Mouse (Mus musculus) liver, embryonic 16.5 days (tissue): ENCODE measurements at regions not wholly inside any gene's neighbourhood (a gene's known extent, or its start where the extent isn't known, plus 50 kb on each side); places are given as distances from the start of the nearest gene placed in this dataset.

Experiments used
- ATAC-seq: fragments of 200-750 bp; cut with Nextera tagmentation; 2 replicates; pipeline ENCODE4 v1.8.0; 2017; ENCODE audit warnings: low read depth, mild to moderate bottlenecking, moderate number of reproducible peaks, moderate library complexity
- H3K27ac ChIP-seq: fragments of 300-500 bp; sonication (generic); 2 replicates; pipeline ENCODE4 v1.5.1; 2014; ENCODE audit warnings: mild to moderate bottlenecking, low read length
- H3K27me3 ChIP-seq: fragments of 300-500 bp; sonication (generic); 2 replicates; pipeline ENCODE4 v1.6.1; 2014; ENCODE audit warnings: low read depth, low read length, mixed read lengths; ENCODE audit not compliant: control insufficient read depth, insufficient read depth
- H3K36me3 ChIP-seq: fragments of 300-500 bp; sonication (generic); 2 replicates; pipeline ENCODE4 v1.6.1; 2014; ENCODE audit warnings: mild to moderate bottlenecking; ENCODE audit not compliant: control insufficient read depth, insufficient read depth
- H3K4me1 ChIP-seq: fragments of 300-500 bp; sonication (generic); 2 replicates; pipeline ENCODE4 v1.6.1; 2014; ENCODE audit warnings: low read depth, low read length, mixed read lengths; ENCODE audit not compliant: control insufficient read depth
- H3K4me2 ChIP-seq: fragments of 300-500 bp; sonication (generic); 2 replicates; pipeline ENCODE4 v1.6.1; 2014; ENCODE audit warnings: low read depth, low read length, mixed read lengths
- H3K4me3 ChIP-seq: fragments of 300-500 bp; sonication (generic); 2 replicates; pipeline ENCODE4 v1.5.1; 2014; ENCODE audit warnings: low read depth, mild to moderate bottlenecking, low read length
- H3K9ac ChIP-seq: fragments of 300-500 bp; sonication (generic); 2 replicates; pipeline ENCODE4 v1.6.1; 2014; ENCODE audit warnings: low read depth, low read length
- H3K9me3 ChIP-seq: fragments of 300-500 bp; sonication (generic); replicated peaks from 2 replicates; pipeline ENCODE4 v1.6.1; 2016; ENCODE audit warnings: low read length; ENCODE audit not compliant: control insufficient read depth
- WGBS: fragments of 180-500 bp; shearing (Covaris S2); extraction: QIAGEN DNeasy Blood & Tissue Kit; methylation state at CpG from one replicate; pipeline ENCODE4 v1.1.7; 2014; ENCODE audit not compliant: insufficient replicate concordance; 5-methylcytosine and 5-hydroxymethylcytosine counted together

- Histone ChIP-seq H3K27me3 (no peaks in the 10 kb centered on the region), H3K27ac (no peak overlapping the region), H3K9ac (no peak overlapping the region), H3K4me2 (no peak overlapping the region), H3K4me1 (no peaks in the 10 kb centered on the region), H3K36me3 (no peaks in the 10 kb centered on the region), H3K9me3 (no peaks in the 10 kb centered on the region), H3K4me3 (no peak overlapping the region)
- 56% methylated on average over 9 of the region's 9 CpGs for WGBS
- no peak for ATAC-seq
Measured at GRCm38 (mm10) chr17:9763110-9763509, 93.6 kb upstream of the Pabpc6 start.

GRCm38 (mm10) chr17:9762436-9762835, 92.9 kb upstream of the Pabpc6 start:
- ATAC-seq: no peak
- Histone ChIP-seq H3K27me3 (no peaks in the 10 kb centered on the region), H3K36me3 (no peaks in the 10 kb centered on the region), H3K9ac (no peak overlapping the region), H3K4me1 (no peaks in the 10 kb centered on the region), H3K4me3 (no peak overlapping the region), H3K9me3 (no peaks in the 10 kb centered on the region), H3K27ac (no peak overlapping the region), H3K4me2 (no peak overlapping the region)
- WGBS: 64% methylated on average over 7 of the region's 7 CpGs

- Histone ChIP-seq H3K27me3 (no peaks in the 10 kb centered on the region), H3K36me3 (no peaks in the 10 kb centered on the region), H3K9ac (no peak overlapping the region), H3K4me1 (no peaks in the 10 kb centered on the region), H3K4me2 (no peak overlapping the region), H3K9me3 (no peaks in the 10 kb centered on the region), H3K27ac (no peak overlapping the region), H3K4me3 (no peak overlapping the region)
- ATAC-seq: no peak
- 49% methylated on average over 2 of the region's 2 CpGs for WGBS
Measured at GRCm38 (mm10) chr17:9760706-9761059, 91.2 kb upstream of the Pabpc6 start.

- 41% methylated on average over 8 of the region's 8 CpGs for WGBS
- no peak overlapping the region for H3K4me2 ChIP-seq
- no peak overlapping the region for H3K27ac ChIP-seq
Measured at GRCm38 (mm10) chr17:9760026-9760705, 90.6 kb upstream of the Pabpc6 start.

GRCm38 (mm10) chr17:9759421-9759852, 89.9 kb upstream of the Pabpc6 start:
- Histone ChIP-seq H3K9ac (no peak overlapping the region), H3K27me3 (no peaks in the 10 kb centered on the region), H3K4me2 (no peak overlapping the region), H3K4me1 (no peaks in the 10 kb centered on the region), H3K9me3 (no peaks in the 10 kb centered on the region), H3K36me3 (no peaks in the 10 kb centered on the region), H3K4me3 (no peak overlapping the region), H3K27ac (no peak overlapping the region)
- ATAC-seq: no peak
- WGBS: 38% methylated on average over 7 of the region's 7 CpGs

More at GRCm38 (mm10) chr17:9760026-9760705, 90.6 kb upstream of the Pabpc6 start:
- no peaks in the 10 kb centered on the region for H3K36me3 ChIP-seq
- H3K9ac ChIP-seq: no peak overlapping the region
- H3K4me1 ChIP-seq: no peaks in the 10 kb centered on the region
- no peak for ATAC-seq
- H3K9me3 ChIP-seq: no peaks in the 10 kb centered on the region
- H3K27me3 ChIP-seq: no peaks in the 10 kb centered on the region
- H3K4me3 ChIP-seq: no peak overlapping the region

GRCm38 (mm10) chr17:9757725-9758251, 88.3 kb upstream of the Pabpc6 start:
- Histone ChIP-seq H3K27me3 (no peaks in the 10 kb centered on the region), H3K36me3 (no peaks in the 10 kb centered on the region), H3K4me3 (no peak overlapping the region), H3K4me1 (no peaks in the 10 kb centered on the region), H3K9me3 (no peaks in the 10 kb centered on the region), H3K9ac (no peak overlapping the region), H3K27ac (no peak overlapping the region), H3K4me2 (no peak overlapping the region)
- WGBS: 76% methylated on average over 4 of the region's 4 CpGs
- no peak for ATAC-seq

- Histone ChIP-seq H3K27me3 (no peaks in the 10 kb centered on the region), H3K9ac (no peak overlapping the region), H3K9me3 (no peaks in the 10 kb centered on the region), H3K36me3 (no peaks in the 10 kb centered on the region), H3K4me1 (no peaks in the 10 kb centered on the region), H3K27ac (no peak overlapping the region), H3K4me2 (no peak overlapping the region), H3K4me3 (no peak overlapping the region)
- ATAC-seq: no peak
- WGBS: 46% methylated on average over 12 of the region's 12 CpGs
Measured at GRCm38 (mm10) chr17:9756675-9757074, 87.2 kb upstream of the Pabpc6 start.

- WGBS: 14% methylated on average over 3 of the region's 3 CpGs
- no peak for ATAC-seq
- Histone ChIP-seq H3K27me3 (no peaks in the 10 kb centered on the region), H3K9ac (no peak overlapping the region), H3K4me1 (no peaks in the 10 kb centered on the region), H3K36me3 (no peaks in the 10 kb centered on the region), H3K9me3 (no peaks in the 10 kb centered on the region), H3K4me3 (no peak overlapping the region), H3K27ac (no peak overlapping the region), H3K4me2 (no peak overlapping the region)
Measured at GRCm38 (mm10) chr17:9756196-9756595, 86.7 kb upstream of the Pabpc6 start.

- no peaks in the 10 kb centered on the region for H3K4me1 ChIP-seq
- no peak overlapping the region for H3K9ac ChIP-seq
- no peak overlapping the region for H3K27ac ChIP-seq
- H3K36me3 ChIP-seq: no peaks in the 10 kb centered on the region
- no peak overlapping the region for H3K4me2 ChIP-seq
- H3K9me3 ChIP-seq: no peaks in the 10 kb centered on the region
- H3K4me3 ChIP-seq: no peak overlapping the region
- no peaks in the 10 kb centered on the region for H3K27me3 ChIP-seq
- ATAC-seq: no peak
- 45% methylated on average over 4 of the region's 4 CpGs for WGBS
Measured at GRCm38 (mm10) chr17:9755576-9755975, 86.1 kb upstream of the Pabpc6 start.
